Mouse (Mus musculus): ENCODE measurements around the gene Ccdc14. TPM values are rescaled to one million over a fixed set of nuclear protein-coding genes. Genes with fewer than 3 reads are reported as not detected.

Ccdc14 gene
- polyA plus RNA-seq, 1 experiment = 1.6 TPM

Other genes starting within 250 kb of the Ccdc14 start
- gene Kalrn, start 117.1 kb upstream of the Ccdc14 start, polyA plus RNA-seq (2012; rRNA removed) = 3.9 and 6.6 TPM in 2 replicates
- 1.3 and 1.9 TPM in 2 replicates for gene Ropn1, start 40.7 kb upstream of the Ccdc14 start, polyA plus RNA-seq (2012; rRNA removed)
- 243 and 264 TPM in 2 replicates for gene Mylk, start 54.6 kb downstream of the Ccdc14 start, polyA plus RNA-seq (2012; rRNA removed)